Mouse (Mus musculus): ENCODE results near the gene Lrrc3.

Gene Lrrc3

GRCm38 (mm10) chr10:77869651-77870050, 32.7 kb downstream of the Lrrc3 start:
- no peak for DNase-seq (ENCODE audit: low read depth, low spot score)

GRCm38 (mm10) chr10:77867546-77867945, 34.8 kb downstream of the Lrrc3 start:
- DNase-seq (ENCODE audit: low read depth, low spot score), result no peak

DNA sequence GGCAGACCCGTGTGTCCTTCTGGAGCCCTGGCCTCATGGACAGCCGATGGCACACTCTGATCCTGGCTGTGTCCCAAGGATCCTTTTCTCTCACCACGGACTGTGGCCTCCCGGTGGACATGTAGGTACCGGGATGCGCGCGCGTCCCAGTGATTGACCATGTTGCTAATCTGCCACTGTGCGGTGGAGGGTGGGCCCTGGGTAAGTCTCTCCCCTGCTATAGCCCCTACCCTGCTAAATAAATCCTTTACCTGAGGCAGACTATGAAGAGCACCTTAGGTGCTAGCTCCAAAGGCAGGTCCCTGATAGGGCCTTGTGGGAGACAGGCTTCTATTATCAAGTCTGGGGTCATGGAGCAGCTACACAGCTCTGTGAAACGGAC, 37.6 kb downstream of the Lrrc3 start:
- DNase-seq (ENCODE audit: low read depth, low spot score), result no peak

- peak; percentile 73 for DNase-seq (ENCODE audit: low read depth, low spot score)
These were observed 38.1 kb downstream of the Lrrc3 start for GRCm38 (mm10) chr10:77864067-77864761.

DNA sequence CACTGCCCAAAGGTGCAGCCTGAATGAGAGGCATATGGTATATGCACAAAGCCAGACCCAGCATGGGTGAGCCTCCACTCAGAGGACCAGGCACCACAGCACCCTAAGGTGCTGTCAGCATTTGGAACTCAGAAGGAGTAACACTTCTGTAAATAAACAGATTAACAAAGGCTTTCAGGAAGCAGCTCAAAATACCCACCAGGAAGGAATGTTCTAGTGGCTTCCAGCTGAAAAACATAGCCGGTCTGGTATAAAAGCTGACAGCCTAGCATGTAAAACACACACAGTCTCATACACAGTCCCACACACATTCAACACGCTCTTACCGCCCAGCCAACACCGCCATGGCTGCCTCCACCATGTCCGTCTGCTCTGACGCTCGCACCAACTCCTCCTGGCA, 40.7 kb downstream of the Lrrc3 start, which contains the start of gene Gm3285:
Gene Gm3285 (plus strand): TSS at position 301 of the 400 bp plus-strand sequence.
- no peak for DNase-seq (ENCODE audit: low read depth, low spot score)

GRCm38 (mm10) chr10:77852559-77852958, 49.8 kb downstream of the Lrrc3 start, which contains the start of gene Gm10318:
Gene Gm10318 (plus strand): TSS chr10:77852859.
- no peak for DNase-seq (ENCODE audit: low read depth, low spot score)
